9 mouse cellular contexts compared by ENCODE assay signal in the genomic region with DNA sequence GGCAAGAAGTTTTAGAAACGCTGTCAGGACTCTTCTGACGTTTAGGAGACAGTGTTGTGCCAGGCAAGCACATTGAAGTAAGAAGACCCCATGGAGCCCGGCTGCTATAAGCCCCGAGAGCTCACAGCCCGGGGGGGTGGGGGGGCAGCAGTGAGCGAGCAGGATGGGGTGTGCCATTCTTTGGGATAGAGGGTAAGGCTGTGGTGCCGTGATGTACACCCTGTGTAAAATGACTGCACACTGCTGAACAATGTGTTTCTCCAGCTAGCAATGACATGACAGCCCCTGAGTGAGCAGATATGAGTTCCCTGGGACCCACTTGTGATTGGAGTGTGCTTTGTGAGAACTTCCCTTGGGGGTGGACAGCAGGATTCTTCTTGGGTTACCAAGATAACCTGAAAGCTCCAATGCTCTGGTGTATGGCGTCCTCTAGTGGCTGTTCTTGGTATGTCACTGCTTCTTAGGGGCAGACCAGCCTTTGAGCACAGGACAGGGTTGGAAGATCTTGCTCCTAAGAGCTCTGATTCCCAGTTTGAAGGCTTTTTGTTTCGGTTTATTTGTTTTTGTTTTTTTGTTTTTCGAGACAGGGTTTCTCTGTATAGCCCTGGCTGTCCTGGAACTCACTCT. TPM values are rescaled to one million over a fixed set of nuclear protein-coding genes. Genes with fewer than 3 reads are reported as not detected.
DNase-seq lines count a peak whose midpoint lies in the region; ATAC-seq and TF ChIP-seq lines count a peak whose summit lies in the region.
"Had no signal": no experiment of that assay in that cellular context is flagged by ENCODE, and none has a peak within 500 bp of the region (broad histone marks: within the 10 kb centered on the region; RNA-seq: fewer than 3 reads in every experiment).

No protein-coding gene starts in this region.

- no peak for TF ChIP-seq POLR2A in liver, adult 2 months (IDR thresholded peaks at IDR 0.05; ENCODE audit: extremely low read depth, insufficient read depth, low read length)
- TF ChIP-seq POLR2A in testis, adult 2 months (IDR thresholded peaks at IDR 0.05; ENCODE audit: control insufficient read depth, low read depth, low read length): no peak

- ATAC-seq in common myeloid progenitor, adult 5-6 weeks (replicated peaks; ENCODE audit: low read depth, poor library complexity, severe bottlenecking): peak; percentile 87

- peak; percentile 92 for DNase-seq in 3T3-L1 (ENCODE audit: low read depth, low spot score)
- peak; percentile 88 for DNase-seq in ZHBTc4 (ENCODE audit: low read depth, low spot score)
- peak; percentile 55 to 84 for DNase-seq in gastrocnemius, postnatal 4 days (ENCODE audit: low spot score in 2 of 2)
- peak; percentile 92 for DNase-seq in kidney, adult 9 months
- peak; percentile 59 for DNase-seq in liver, adult 2 months (ENCODE audit: extremely low read depth, low read depth, low spot score)
- peak; percentile 89 for DNase-seq in neural tube, embryonic 10.5 days (ENCODE audit: extremely low spot score, low spot score)

- H3K27ac ChIP-seq in liver, adult 2 months (replicated peaks; ENCODE audit: insufficient read depth, low read depth, low read length): no peak overlapping the region
- H3K27ac ChIP-seq in testis, adult 2 months (ENCODE audit: control insufficient read depth, insufficient read depth, low read depth, low read length): no peak overlapping the region
- H3K27ac ChIP-seq: stomach, embryonic 15.5 days had no signal

- no peaks in the 10 kb centered on the region for H3K36me3 ChIP-seq in liver, adult 2 months (ENCODE audit: control insufficient read depth, insufficient read depth, low read length)
- H3K36me3 ChIP-seq in testis, adult 2 months (ENCODE audit: control insufficient read depth, insufficient read depth, low read length): no peaks in the 10 kb centered on the region

- no peaks in the 10 kb centered on the region for H3K27me3 ChIP-seq in liver, adult 2 months (ENCODE audit: control insufficient read depth, insufficient read depth, low read length)
- H3K27me3 ChIP-seq in testis, adult 2 months (ENCODE audit: control insufficient read depth, insufficient read depth, low read length): no peaks in the 10 kb centered on the region
- H3K27me3 ChIP-seq: stomach, embryonic 15.5 days had no signal

- no peaks in the 10 kb centered on the region for H3K79me2 ChIP-seq in liver, adult 2 months (ENCODE audit: control insufficient read depth, insufficient read depth, low read length)

- H3K4me3 ChIP-seq in liver, adult 2 months (ENCODE audit: insufficient read depth, low read depth, low read length): no peak overlapping the region
- no peak overlapping the region for H3K4me3 ChIP-seq in testis, adult 2 months (ENCODE audit: control insufficient read depth, low read depth, low read length)
- H3K4me3 ChIP-seq: stomach, embryonic 15.5 days had no signal

- no peak overlapping the region for H3K9ac ChIP-seq in liver, adult 2 months (ENCODE audit: low read depth, low read length)
- H3K9ac ChIP-seq: stomach, embryonic 15.5 days had no signal

- 60% methylated on average over 10 of the region's 10 CpGs for WGBS in liver, adult 2 months

- peak; percentile 79 for TF ChIP-seq CTCF in liver, adult 2 months (IDR thresholded peaks at IDR 0.05; ENCODE audit: low read depth, low read length)
- peak; percentile 73; the same call in 1 of the 2 replicates for TF ChIP-seq CTCF in testis, adult 2 months (IDR thresholded peaks at IDR 0.05; ENCODE audit: control insufficient read depth, insufficient read depth, insufficient replicate concordance, low read depth, low read length)

- H3K4me1 ChIP-seq in liver, adult 2 months (ENCODE audit: control insufficient read depth, insufficient read depth, low read length): peaks cover 4% of the 10 kb centered on the region; the same call in 1 of the 2 replicates
- no peaks in the 10 kb centered on the region for H3K4me1 ChIP-seq in testis, adult 2 months (ENCODE audit: control insufficient read depth, insufficient read depth, low read length)

RNA-seq across cellular contexts. Expression of a gene that starts 25.0 kb away (rescaled TPM):
- total RNA-seq in common myeloid progenitor, adult 5-6 weeks (2017): 4.7 and 6.6 TPM in 2 replicates
- total RNA-seq in gastrocnemius, postnatal 4 days (2021): 100 to 1,000 TPM in 1 of 2 experiments, 10 to 100 TPM in 1; 93.5 to 100 TPM
- total RNA-seq in liver, adult 2 months (2014; rRNA removed): 4.9 and 6.6 TPM in 2 replicates
- polyA plus RNA-seq in liver, adult 2 months (2012; rRNA removed): 9.7 and 9.9 TPM in 2 replicates
- polyA plus RNA-seq in testis, adult 2 months (2012; rRNA removed): 4.1 and 4.7 TPM in 2 replicates

RNA-seq across cellular contexts. Expression of a gene that starts 43.2 kb away (rescaled TPM):
- total RNA-seq in common myeloid progenitor, adult 5-6 weeks (2017): 11.7 and 13.4 TPM in 2 replicates
- 10 to 100 TPM; 78.9 to 80.6 TPM for total RNA-seq in gastrocnemius, postnatal 4 days (2021)
- 2.3 and 2.8 TPM in 2 replicates for total RNA-seq in liver, adult 2 months (2014; rRNA removed)
- polyA plus RNA-seq in liver, adult 2 months (2012; rRNA removed): 1.4 and 1.5 TPM in 2 replicates
- 11.3 and 13.0 TPM in 2 replicates for polyA plus RNA-seq in testis, adult 2 months (2012; rRNA removed)

RNA-seq across cellular contexts. Expression of a gene that starts 58.0 kb away (rescaled TPM):
- 37.7 and 83.2 TPM in 2 replicates for total RNA-seq in common myeloid progenitor, adult 5-6 weeks (2017)
- total RNA-seq in gastrocnemius, postnatal 4 days (2021): 10 to 100 TPM; 25.0 to 27.6 TPM
- 5.3 and 5.6 TPM in 2 replicates for total RNA-seq in liver, adult 2 months (2014; rRNA removed)
- polyA plus RNA-seq in liver, adult 2 months (2012; rRNA removed): 3.5 and 5.7 TPM in 2 replicates
- polyA plus RNA-seq in testis, adult 2 months (2012; rRNA removed): 17.8 and 20.9 TPM in 2 replicates

RNA-seq across cellular contexts. Expression of a gene that starts 58.0 kb away (rescaled TPM):
- total RNA-seq in common myeloid progenitor, adult 5-6 weeks (2017): 11.3 and 15.5 TPM in 2 replicates
- 10 to 100 TPM; 12.9 to 13.0 TPM for total RNA-seq in gastrocnemius, postnatal 4 days (2021)
- 12.8 and 14.4 TPM in 2 replicates for total RNA-seq in liver, adult 2 months (2014; rRNA removed)
- polyA plus RNA-seq in liver, adult 2 months (2012; rRNA removed): 17.4 and 19.8 TPM in 2 replicates
- polyA plus RNA-seq in testis, adult 2 months (2012; rRNA removed): 29.0 and 30.2 TPM in 2 replicates

Comparison
In these comparisons a context has a peak if more than half of its experiments do, and no peak if none do; other contexts are left out.
1. RNA of a gene that starts 25.0 kb away (total RNA-seq): 93.5 to 100 TPM in gastrocnemius, postnatal 4 days; 4.9 to 6.6 TPM in liver, adult 2 months and 4.7 to 6.6 TPM in common myeloid progenitor, adult 5-6 weeks; every median in the first group is over 10 times any median in the second.
2. Peak in every context shown above with its lines, with median percentiles within 50 percentile points of each other: DNase-seq.